Mouse (Mus musculus): ENCODE measurements around the gene Gjd3. TPM values are rescaled to one million over a fixed set of nuclear protein-coding genes. Genes with fewer than 3 reads are reported as not detected.

Gene Gjd3
- polyA plus RNA-seq, 1 experiment: 0.56 TPM

DNA sequence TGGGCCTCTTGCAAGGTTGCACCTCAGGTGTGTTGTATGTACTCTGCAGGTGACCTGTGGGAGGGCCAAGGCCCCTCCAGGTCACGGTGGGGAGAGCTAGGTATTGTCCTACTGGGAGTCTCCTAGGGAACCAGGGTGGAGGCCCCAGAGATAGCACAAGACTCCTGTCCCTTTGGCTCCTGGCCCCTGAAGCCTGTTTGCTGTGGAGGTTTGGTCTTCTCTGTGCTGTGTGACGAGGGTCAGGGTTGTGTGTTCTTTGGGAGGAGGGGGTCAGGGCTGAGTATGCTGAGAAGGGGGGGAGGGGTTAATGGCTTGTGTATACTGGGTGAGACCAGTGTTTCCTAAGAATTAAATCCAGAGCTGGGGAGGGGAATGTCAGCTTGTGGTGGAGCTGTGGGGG is 29.5 kb downstream of the Gjd3 start:
- H3K4me1 ChIP-seq (ENCODE audit: control insufficient read depth, insufficient read depth, insufficient read length): peaks cover 60% of the 10 kb centered on the region
- H3K27ac ChIP-seq (ENCODE audit: insufficient read depth, low read length): no peak overlapping the region
- no peaks in the 10 kb centered on the region for H3K27me3 ChIP-seq (ENCODE audit: control insufficient read depth, insufficient read depth, low read length)
- TF ChIP-seq CTCF (IDR thresholded peaks at IDR 0.05; ENCODE audit: extremely low read depth, insufficient read depth, insufficient read length, insufficient replicate concordance) (no peak), POLR2A (IDR thresholded peaks at IDR 0.05; ENCODE audit: low read depth, low read length) (no peak)
- H3K36me3 ChIP-seq (ENCODE audit: control insufficient read depth, insufficient read depth, low read length): peaks cover 11% of the 10 kb centered on the region
- 72% methylated on average over 2 of the region's 2 CpGs for WGBS
- no peak overlapping the region for H3K4me3 ChIP-seq (ENCODE audit: extremely low read depth, insufficient read depth, insufficient read length)
- DNase-seq (ENCODE audit: low read depth in 1 of 2, low spot score in 2 of 2): no peak

DNA sequence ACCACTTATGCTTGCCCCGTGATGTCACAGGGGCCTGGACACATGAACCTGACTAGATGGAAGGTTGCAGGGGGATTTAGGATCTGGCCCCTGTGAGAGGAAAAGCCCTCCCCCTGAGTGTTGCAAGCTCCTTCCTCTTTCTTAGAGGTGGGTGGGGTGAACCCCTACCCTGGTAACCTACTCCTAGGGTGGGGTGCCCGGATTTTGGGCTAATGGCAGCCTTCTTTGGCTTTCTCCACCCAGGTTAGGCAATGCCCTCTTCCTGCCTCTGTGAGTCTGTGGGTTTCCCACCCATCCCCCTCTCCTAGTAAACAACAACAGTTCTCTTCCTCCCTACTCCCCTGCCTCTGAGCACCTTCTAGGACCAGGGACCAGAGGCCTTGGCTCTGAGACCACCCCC is 30.1 kb downstream of the Gjd3 start:
- 47% methylated on average over 2 of the region's 2 CpGs for WGBS
- Histone ChIP-seq H3K27me3 (ENCODE audit: control insufficient read depth, insufficient read depth, low read length) (no peaks in the 10 kb centered on the region), H3K4me1 (ENCODE audit: control insufficient read depth, insufficient read depth, insufficient read length) (peaks cover 65% of the 10 kb centered on the region), H3K4me3 (ENCODE audit: extremely low read depth, insufficient read depth, insufficient read length) (no peak overlapping the region), H3K36me3 (ENCODE audit: control insufficient read depth, insufficient read depth, low read length) (peaks cover 11% of the 10 kb centered on the region), H3K27ac (ENCODE audit: insufficient read depth, low read length) (peak overlapping the region; percentile 24)
- DNase-seq (ENCODE audit: low read depth in 1 of 2, low spot score in 2 of 2): no peak
- TF ChIP-seq POLR2A (IDR thresholded peaks at IDR 0.05; ENCODE audit: low read depth, low read length): no peak
- no peak for TF ChIP-seq CTCF (IDR thresholded peaks at IDR 0.05; ENCODE audit: extremely low read depth, insufficient read depth, insufficient read length, insufficient replicate concordance)

DNA sequence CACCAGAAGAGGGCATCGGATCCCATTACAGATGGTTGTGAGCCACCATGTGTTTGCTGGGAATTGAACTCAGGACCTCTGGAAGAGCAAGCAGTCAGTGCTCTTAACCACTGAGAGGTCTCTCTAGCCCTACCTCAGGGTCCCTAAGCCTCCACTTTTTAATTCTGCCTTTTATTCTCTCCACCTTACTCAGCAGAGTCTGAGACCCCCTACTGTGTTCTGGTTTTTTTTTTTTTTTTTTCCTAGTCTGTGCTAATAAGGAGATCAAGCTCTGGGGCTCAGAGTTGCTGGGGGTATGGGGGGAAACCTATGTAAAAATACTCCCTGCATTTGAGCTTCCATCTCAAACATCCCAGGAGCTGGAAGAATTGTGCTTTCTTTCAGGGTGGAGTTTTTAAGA is 30.7 kb downstream of the Gjd3 start:
- Histone ChIP-seq H3K4me1 (ENCODE audit: control insufficient read depth, insufficient read depth, insufficient read length) (peaks cover 71% of the 10 kb centered on the region), H3K27ac (ENCODE audit: insufficient read depth, low read length) (no peak overlapping the region), H3K36me3 (ENCODE audit: control insufficient read depth, insufficient read depth, low read length) (peaks cover 11% of the 10 kb centered on the region), H3K27me3 (ENCODE audit: control insufficient read depth, insufficient read depth, low read length) (no peaks in the 10 kb centered on the region), H3K4me3 (ENCODE audit: extremely low read depth, insufficient read depth, insufficient read length) (no peak overlapping the region)
- 88% methylated on average over 1 of the region's 1 CpGs for WGBS
- DNase-seq (ENCODE audit: low read depth in 1 of 2, low spot score in 2 of 2): no peak
- no peak for TF ChIP-seq CTCF (IDR thresholded peaks at IDR 0.05; ENCODE audit: extremely low read depth, insufficient read depth, insufficient read length, insufficient replicate concordance)
- no peak for TF ChIP-seq POLR2A (IDR thresholded peaks at IDR 0.05; ENCODE audit: low read depth, low read length)

DNA sequence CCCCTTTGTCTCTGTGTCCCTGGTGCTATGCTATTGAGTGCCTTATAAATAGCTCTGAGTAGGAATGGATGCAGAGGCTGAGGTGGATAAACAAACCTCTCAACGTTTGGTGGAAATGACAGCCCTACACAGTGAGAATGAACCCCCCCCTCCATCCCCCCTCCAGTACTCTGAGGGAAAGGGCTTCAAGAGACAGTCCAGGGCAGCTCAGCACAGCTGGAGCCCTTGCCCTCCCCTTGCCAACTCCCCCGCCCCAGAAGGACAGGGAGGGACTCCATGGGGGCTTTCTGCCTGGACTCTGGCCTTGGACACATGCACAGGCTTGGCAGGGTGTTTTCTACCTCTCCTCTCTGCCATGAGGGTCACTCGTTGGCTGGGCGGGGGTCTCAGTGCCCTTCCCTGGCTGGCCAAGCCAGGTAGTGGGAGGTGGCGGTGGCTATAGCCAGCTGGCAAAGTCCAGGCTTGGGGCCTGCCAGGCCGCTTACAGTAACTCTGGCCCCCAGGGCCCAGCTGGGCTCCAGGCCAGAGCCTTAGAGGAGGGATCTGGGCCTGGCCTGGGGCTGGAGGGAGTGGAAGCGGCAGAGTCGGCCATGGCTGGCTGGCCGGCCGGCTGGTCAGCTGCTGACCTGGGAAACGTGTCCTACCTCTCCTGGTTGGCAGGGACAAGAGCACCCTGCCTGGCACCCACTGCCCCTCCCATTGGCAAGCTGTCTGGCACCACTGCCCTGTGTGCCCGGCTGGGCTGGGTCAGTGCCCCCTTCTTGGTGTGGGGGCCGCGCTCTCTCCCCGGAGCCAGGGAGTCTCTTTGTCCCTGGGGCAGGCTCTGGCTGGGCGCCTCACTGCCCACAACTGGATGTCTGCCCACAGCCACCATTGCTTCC is 31.6 kb downstream of the Gjd3 start:
- no peak for DNase-seq (ENCODE audit: low read depth in 1 of 2, low spot score in 2 of 2)
- peak overlapping the region; percentile 73 for H3K27ac ChIP-seq (ENCODE audit: insufficient read depth, low read length)

DNA sequence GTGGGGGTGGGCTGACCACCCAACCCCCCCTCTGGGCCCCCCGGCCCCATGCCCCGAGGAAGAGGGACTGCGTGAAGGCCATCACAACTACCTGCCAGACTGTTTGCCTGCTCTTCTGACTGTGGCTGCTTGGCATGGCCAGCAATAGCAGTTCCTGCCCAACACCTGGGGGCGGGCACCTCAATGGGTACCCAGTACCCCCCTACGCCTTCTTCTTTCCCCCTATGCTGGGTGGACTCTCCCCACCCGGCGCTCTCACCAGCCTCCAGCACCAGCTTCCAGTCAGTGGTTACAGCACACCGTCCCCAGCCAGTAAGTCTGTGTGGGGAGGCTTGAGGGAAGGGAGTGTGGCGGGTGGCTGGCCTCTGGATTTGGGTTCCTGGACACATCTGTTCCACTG is 32.3 kb downstream of the Gjd3 start:
- H3K27me3 ChIP-seq (ENCODE audit: control insufficient read depth, insufficient read depth, low read length): no peaks in the 10 kb centered on the region
- peak overlapping the region; percentile 39 for H3K27ac ChIP-seq (ENCODE audit: insufficient read depth, low read length)
- no peak for DNase-seq (ENCODE audit: low read depth in 1 of 2, low spot score in 2 of 2)
- H3K4me1 ChIP-seq (ENCODE audit: control insufficient read depth, insufficient read depth, insufficient read length): peaks cover 83% of the 10 kb centered on the region
- 72% methylated on average over 9 of the region's 9 CpGs for WGBS
- TF ChIP-seq CTCF (IDR thresholded peaks at IDR 0.05; ENCODE audit: extremely low read depth, insufficient read depth, insufficient read length, insufficient replicate concordance) (no peak), POLR2A (IDR thresholded peaks at IDR 0.05; ENCODE audit: low read depth, low read length) (no peak)
- no peak overlapping the region for H3K4me3 ChIP-seq (ENCODE audit: extremely low read depth, insufficient read depth, insufficient read length)
- peaks cover 11% of the 10 kb centered on the region for H3K36me3 ChIP-seq (ENCODE audit: control insufficient read depth, insufficient read depth, low read length)

More for the DNA sequence above, 31.6 kb downstream of the Gjd3 start:
- no peak overlapping the region for H3K4me3 ChIP-seq (ENCODE audit: extremely low read depth, insufficient read depth, insufficient read length)
- H3K27me3 ChIP-seq (ENCODE audit: control insufficient read depth, insufficient read depth, low read length): no peaks in the 10 kb centered on the region
- peaks cover 11% of the 10 kb centered on the region for H3K36me3 ChIP-seq (ENCODE audit: control insufficient read depth, insufficient read depth, low read length)
- WGBS: 73% methylated on average over 16 of the region's 16 CpGs
- H3K4me1 ChIP-seq (ENCODE audit: control insufficient read depth, insufficient read depth, insufficient read length): peaks cover 75% of the 10 kb centered on the region
- TF ChIP-seq POLR2A (IDR thresholded peaks at IDR 0.05; ENCODE audit: low read depth, low read length) (no peak), CTCF (IDR thresholded peaks at IDR 0.05; ENCODE audit: extremely low read depth, insufficient read depth, insufficient read length, insufficient replicate concordance) (no peak)

DNA sequence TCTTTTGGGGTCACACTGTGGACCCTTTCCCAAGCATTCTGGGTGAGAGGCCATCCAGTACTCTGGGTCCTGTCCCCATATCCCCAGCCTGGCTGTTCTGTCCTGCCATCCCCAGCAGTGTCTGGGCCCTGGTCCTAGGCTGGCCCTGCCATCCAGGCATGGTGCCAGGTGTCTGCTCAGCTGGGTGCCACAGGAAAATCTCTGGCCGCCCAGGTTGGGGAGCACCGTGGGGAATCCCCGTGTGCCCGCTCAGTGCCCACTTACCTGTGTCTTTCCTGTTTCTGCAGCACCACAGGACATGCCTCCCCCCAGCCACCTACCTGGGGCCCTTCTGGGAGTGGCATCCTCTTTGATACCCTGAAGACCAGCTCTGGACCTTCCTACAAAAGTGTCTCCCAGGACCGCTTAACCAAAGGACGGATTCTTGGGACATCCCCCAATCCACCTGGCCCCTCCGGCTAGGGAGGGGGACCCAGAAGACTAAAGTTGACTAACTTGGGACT is 32.8 kb downstream of the Gjd3 start:
- H3K27me3 ChIP-seq (ENCODE audit: control insufficient read depth, insufficient read depth, low read length): no peaks in the 10 kb centered on the region
- H3K36me3 ChIP-seq (ENCODE audit: control insufficient read depth, insufficient read depth, low read length): peaks cover 11% of the 10 kb centered on the region
- no peak for DNase-seq (ENCODE audit: low read depth in 1 of 2, low spot score in 2 of 2)
- no peak for TF ChIP-seq CTCF (IDR thresholded peaks at IDR 0.05; ENCODE audit: extremely low read depth, insufficient read depth, insufficient read length, insufficient replicate concordance)
- no peak for TF ChIP-seq POLR2A (IDR thresholded peaks at IDR 0.05; ENCODE audit: low read depth, low read length)
- H3K27ac ChIP-seq (ENCODE audit: insufficient read depth, low read length): peak overlapping the region; percentile 78
- H3K4me3 ChIP-seq (ENCODE audit: extremely low read depth, insufficient read depth, insufficient read length): no peak overlapping the region
- peaks cover 83% of the 10 kb centered on the region for H3K4me1 ChIP-seq (ENCODE audit: control insufficient read depth, insufficient read depth, insufficient read length)
- WGBS: 51% methylated on average over 7 of the region's 7 CpGs

Data from spleen, adult 2 months (tissue).